Mouse (Mus musculus) cerebellum, adult 18-20 months (tissue): ENCODE results near the gene Ppp1cc.

ENCODE experiments used
- DNase-seq, 2 experiments: peaks; one replicate each; pipeline ENCODE4 v3.0.0; 2021

Gene Ppp1cc

DNA sequence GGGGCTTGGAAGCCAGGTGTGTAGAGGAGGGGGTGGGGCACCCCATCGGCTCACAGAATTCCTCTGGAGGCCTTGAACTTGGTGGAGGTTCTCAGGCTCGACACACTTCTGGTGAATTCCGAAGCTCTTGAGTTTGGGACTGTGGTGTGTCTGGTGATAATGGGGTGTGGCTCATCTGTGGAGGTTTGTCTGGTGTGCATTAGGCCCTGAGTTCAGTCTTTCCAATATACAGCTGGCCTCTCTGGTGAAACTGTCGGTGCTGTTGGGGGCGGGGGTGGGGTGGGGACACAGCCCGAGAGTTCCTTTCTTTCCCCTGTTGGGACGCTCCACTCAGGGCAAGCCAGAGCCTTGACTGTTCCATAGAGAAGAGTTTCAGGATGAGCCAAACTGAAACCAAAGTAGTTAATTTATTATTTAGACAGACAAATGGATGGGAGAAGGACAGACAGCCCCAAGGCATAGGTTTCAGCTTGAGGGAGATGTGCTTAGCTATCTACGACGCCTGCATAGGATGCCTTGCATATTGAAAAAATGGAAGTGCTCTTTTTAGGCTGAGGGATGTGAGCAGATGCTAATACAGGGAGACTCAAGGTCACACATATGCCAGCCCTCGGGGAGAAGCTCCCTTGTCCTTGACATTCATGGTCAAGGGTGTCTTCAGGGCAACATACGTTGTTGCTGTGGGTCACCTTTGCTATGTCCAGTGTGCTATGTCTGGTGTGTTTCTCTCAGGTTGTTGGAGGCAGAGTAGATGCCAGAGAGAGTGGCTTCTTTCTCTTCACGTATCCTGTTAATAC is 60.2 kb downstream of the Ppp1cc start:
- no peak for DNase-seq

DNA sequence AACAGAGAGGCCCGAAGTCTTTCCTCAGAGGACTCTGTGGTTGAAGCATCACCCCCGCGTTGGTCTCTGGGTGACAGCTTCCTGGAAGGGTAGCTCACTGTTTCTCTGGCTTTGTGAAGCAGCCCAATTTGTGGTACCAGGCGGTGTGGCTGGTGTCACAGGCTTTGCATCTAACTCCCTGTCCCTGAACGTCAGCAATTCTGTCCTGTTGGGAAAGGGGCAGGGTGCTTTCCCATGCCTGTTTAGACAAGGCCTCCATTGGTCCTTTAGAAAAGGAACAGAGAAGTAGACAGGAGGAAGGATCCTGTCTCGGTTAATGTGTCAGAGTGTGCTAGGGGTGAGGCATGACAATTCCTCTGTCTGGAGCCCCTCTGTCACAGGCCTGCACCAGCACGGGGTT is 60.9 kb downstream of the Ppp1cc start:
- DNase-seq: no peak

GRCm38 (mm10) chr5:122219655-122220629 is 61.9 kb downstream of the Ppp1cc start:
- no peak for DNase-seq

DNA sequence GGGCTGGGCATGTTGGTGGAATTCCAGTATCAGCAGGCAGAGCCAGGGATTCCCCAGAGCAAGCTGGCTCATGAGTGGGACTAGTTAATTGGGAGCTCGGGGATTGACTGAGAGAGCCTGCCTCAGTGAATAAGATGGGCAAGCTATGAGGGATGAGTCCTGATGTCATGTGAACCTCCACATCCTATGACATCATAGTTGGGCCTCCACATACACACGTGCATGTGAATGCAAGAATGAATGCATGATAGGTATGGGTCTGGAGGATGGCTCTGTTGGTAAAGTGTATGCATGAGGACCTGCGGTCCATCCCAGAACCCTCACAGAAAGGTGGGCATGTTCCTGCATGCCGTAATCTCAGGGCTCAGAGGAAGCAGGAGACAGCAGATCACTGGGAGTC is 63.0 kb downstream of the Ppp1cc start:
- DNase-seq: no peak

DNA sequence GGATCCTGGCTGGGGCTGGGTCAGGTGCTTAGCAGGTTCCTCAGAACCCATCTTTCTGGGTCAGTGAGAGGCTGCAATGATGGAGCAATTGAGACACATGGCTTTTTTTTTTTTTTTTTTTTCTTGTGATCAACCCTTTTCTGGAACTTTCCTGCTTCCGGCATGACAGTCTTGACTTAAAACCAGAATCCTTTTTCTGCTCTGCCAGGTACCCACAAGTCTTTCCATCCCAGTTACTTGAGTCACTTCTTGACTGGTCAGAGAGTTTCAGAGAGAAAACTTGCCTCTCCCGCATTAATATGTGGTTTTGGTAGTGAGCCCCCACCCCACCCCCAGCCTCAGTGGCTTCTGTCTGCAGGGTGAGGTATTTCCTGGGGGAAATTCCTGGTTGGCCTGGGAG is 66.2 kb downstream of the Ppp1cc start:
- DNase-seq: no peak
